Mouse (Mus musculus): ENCODE measurements at regions not wholly inside any gene's neighbourhood (a gene's known extent, or its start where the extent isn't known, plus 50 kb on each side); places are given as distances from the start of the nearest gene placed in this dataset.

DNA sequence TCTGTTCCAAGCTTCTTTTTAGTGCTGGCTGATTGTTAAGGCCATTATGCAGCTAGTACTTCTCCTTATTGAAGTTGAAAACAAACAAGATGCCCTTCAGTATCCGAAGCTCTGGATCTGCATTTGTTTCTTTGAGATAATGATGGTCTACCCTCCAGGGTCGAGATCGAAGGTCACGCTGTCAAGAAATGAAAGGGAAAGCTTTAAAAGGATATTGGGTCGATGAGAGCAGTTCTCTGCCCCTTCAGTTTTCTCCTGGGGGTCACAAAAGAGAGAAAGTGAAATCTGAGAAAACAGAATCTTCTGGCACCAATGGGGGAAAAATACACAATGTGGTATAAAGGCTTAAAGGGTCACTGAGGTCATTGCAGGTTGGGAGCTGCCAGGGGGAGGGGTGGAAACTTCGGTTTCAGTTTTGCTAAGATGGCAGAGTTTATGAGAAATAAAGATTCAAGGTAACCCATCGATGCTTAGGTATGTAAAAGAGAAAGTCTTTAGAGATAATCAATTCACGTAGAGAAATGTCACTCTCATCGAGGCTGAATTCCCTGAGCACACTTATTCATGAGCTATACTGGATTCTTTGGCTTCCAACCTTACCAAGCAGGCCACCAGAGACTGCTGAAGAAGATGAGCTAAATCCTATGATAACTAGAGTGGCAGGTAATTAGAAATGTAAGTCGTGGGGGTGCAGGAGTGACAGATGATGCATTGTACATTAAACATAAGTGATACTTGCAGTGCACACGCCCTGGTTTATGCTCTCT is 64.4 kb upstream of the Hpf1 start:
- no peaks in the 10 kb centered on the region for H3K36me3 ChIP-seq (ENCODE audit: control insufficient read depth, insufficient read depth, low read length)
- no peak overlapping the region for H3K4me3 ChIP-seq (ENCODE audit: low read depth, low read length)
- ATAC-seq (ENCODE audit: low FRiP score) (peak; percentile 82), DNase-seq (ENCODE audit: low spot score, missing footprints) (peak; percentile 85)
- 37% methylated on average over 11 of the region's 11 CpGs for WGBS
- no peak overlapping the region for H3K27ac ChIP-seq (ENCODE audit: low read depth, low read length)
- H3K9me3 ChIP-seq (ENCODE audit: control insufficient read depth, low read length): no peaks in the 10 kb centered on the region
- peaks cover 2% of the 10 kb centered on the region; the same call in 1 of the 2 replicates for H3K4me1 ChIP-seq (ENCODE audit: control insufficient read depth, insufficient read depth, low read length)
- H3K4me2 ChIP-seq: no peak overlapping the region
- H3K27me3 ChIP-seq (ENCODE audit: control insufficient read depth, insufficient read depth, low read length): no peaks in the 10 kb centered on the region
- no peak overlapping the region for H3K9ac ChIP-seq (ENCODE audit: low read length)

DNA sequence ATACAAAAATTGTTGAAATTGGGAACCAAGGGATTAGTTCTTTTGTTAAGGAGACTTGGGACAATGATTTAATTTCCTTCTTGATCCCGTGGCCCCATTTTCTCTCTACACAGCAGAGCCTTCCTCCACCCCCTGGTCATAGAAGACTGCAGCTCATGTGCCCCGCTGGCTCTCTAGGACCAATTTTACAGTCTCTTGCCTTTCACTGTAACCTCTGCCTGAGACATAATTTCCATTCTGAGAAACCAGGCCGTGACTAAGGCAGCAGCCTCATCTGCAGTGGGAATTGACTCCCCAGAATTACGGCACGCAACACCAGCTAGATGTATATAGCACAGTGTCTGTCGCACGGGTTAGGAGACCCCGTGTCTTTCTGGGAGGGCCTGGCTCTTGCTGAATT is 63.0 kb upstream of the Hpf1 start:
- Histone ChIP-seq H3K9ac (ENCODE audit: low read length) (no peak overlapping the region), H3K27ac (ENCODE audit: low read depth, low read length) (no peak overlapping the region), H3K4me2 (no peak overlapping the region), H3K9me3 (ENCODE audit: control insufficient read depth, low read length) (no peaks in the 10 kb centered on the region), H3K27me3 (ENCODE audit: control insufficient read depth, insufficient read depth, low read length) (no peaks in the 10 kb centered on the region), H3K4me1 (ENCODE audit: control insufficient read depth, insufficient read depth, low read length) (peaks cover 2% of the 10 kb centered on the region; the same call in 1 of the 2 replicates), H3K36me3 (ENCODE audit: control insufficient read depth, insufficient read depth, low read length) (no peaks in the 10 kb centered on the region), H3K4me3 (ENCODE audit: low read depth, low read length) (no peak overlapping the region)
- ATAC-seq (ENCODE audit: low FRiP score) (no peak), DNase-seq (ENCODE audit: low spot score, missing footprints) (no peak)
- WGBS: 92% methylated on average over 8 of the region's 8 CpGs

DNA sequence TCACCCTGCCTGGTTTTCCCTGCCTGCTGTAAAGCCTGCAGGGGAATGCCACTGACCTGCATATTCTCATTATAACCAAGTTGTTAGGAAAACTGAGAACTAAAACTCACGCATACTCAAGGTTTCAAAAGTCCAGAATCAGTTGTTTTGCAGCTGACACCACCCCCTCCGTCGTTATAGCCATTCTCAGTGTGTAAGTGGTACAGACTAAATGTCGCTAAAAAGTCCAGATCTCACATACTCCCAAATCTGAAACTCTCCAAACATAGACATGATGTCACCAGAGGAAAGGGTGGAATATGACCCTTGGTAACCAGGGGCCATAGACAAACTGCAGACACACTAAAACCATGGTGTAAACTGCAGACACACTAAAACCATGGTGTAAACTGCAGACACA is 61.1 kb upstream of the Hpf1 start:
- Histone ChIP-seq H3K4me1 (ENCODE audit: control insufficient read depth, insufficient read depth, low read length) (peaks cover 2% of the 10 kb centered on the region; the same call in 1 of the 2 replicates), H3K4me3 (ENCODE audit: low read depth, low read length) (no peak overlapping the region), H3K27me3 (ENCODE audit: control insufficient read depth, insufficient read depth, low read length) (no peaks in the 10 kb centered on the region), H3K9me3 (ENCODE audit: control insufficient read depth, low read length) (no peaks in the 10 kb centered on the region), H3K9ac (ENCODE audit: low read length) (no peak overlapping the region), H3K27ac (ENCODE audit: low read depth, low read length) (no peak overlapping the region), H3K4me2 (no peak overlapping the region), H3K36me3 (ENCODE audit: control insufficient read depth, insufficient read depth, low read length) (no peaks in the 10 kb centered on the region)
- DNase-seq (ENCODE audit: low spot score, missing footprints): no peak
- WGBS: 93% methylated on average over 4 of the region's 4 CpGs
- ATAC-seq (ENCODE audit: low FRiP score): no peak

DNA sequence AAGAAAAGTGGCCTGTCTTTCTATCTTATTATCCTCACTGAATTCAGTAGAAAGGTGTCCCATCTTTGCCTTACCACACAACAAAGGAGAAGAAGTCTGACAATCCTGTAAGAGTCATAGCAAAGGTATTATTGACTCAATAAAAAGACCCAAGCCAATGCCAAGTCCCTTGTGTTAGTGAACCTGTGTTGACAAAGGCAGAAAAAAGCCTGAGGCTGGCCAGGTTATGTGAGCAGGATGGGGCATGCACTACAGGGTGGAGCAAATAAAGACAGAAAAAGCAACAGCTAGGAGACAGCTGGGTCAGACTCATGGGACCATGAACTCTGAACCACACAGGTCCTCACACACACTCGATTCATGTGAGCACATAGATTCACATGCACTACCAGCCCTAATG is 59.7 kb upstream of the Hpf1 start:
- Histone ChIP-seq H3K27ac (ENCODE audit: low read depth, low read length) (no peak overlapping the region), H3K4me1 (ENCODE audit: control insufficient read depth, insufficient read depth, low read length) (peaks cover 2% of the 10 kb centered on the region; the same call in 1 of the 2 replicates), H3K4me3 (ENCODE audit: low read depth, low read length) (no peak overlapping the region), H3K36me3 (ENCODE audit: control insufficient read depth, insufficient read depth, low read length) (no peaks in the 10 kb centered on the region), H3K9ac (ENCODE audit: low read length) (no peak overlapping the region), H3K9me3 (ENCODE audit: control insufficient read depth, low read length) (no peaks in the 10 kb centered on the region), H3K27me3 (ENCODE audit: control insufficient read depth, insufficient read depth, low read length) (no peaks in the 10 kb centered on the region), H3K4me2 (no peak overlapping the region)
- DNase-seq (ENCODE audit: low spot score, missing footprints) (no peak), ATAC-seq (ENCODE audit: low FRiP score) (no peak)
- 88% methylated on average over 1 of the region's 1 CpGs for WGBS

DNA sequence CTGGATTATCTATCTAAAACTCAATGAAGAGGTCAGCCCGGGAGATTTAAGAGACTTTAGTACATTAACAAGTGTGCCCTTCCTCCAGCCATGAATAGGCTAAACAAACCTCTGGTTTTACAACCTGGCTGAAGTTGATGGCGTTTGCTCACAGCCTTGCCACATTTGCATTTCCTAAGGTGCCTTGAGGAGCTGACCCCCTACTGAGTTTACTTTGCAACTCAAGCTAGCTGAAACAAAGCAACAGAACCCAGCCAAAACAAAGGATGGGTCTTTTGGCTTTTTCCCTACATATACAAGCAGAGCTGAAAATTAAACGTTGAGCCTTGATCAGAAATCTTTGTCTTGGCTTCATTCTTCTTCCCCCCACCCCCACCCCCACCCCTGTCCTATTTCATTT is 51.7 kb upstream of the Hpf1 start:
- Histone ChIP-seq H3K4me1 (ENCODE audit: control insufficient read depth, insufficient read depth, low read length) (no peaks in the 10 kb centered on the region), H3K4me2 (no peak overlapping the region), H3K27ac (ENCODE audit: low read depth, low read length) (no peak overlapping the region), H3K36me3 (ENCODE audit: control insufficient read depth, insufficient read depth, low read length) (no peaks in the 10 kb centered on the region), H3K4me3 (ENCODE audit: low read depth, low read length) (no peak overlapping the region), H3K27me3 (ENCODE audit: control insufficient read depth, insufficient read depth, low read length) (no peaks in the 10 kb centered on the region), H3K9ac (ENCODE audit: low read length) (no peak overlapping the region), H3K9me3 (ENCODE audit: control insufficient read depth, low read length) (no peaks in the 10 kb centered on the region)
- WGBS: 6% methylated on average over 3 of the region's 3 CpGs
- DNase-seq (ENCODE audit: low spot score, missing footprints) (no peak), ATAC-seq (ENCODE audit: low FRiP score) (no peak)

Measured in midbrain, embryonic 11.5 days (tissue).